Mouse (Mus musculus) limb, embryonic 15.5 days (tissue): ENCODE results near the gene Taok3. TPM values are rescaled to one million over a fixed set of nuclear protein-coding genes. Genes with fewer than 3 reads are reported as not detected.

Experiments used
- ATAC-seq: fragments of 200-750 bp; cut with Nextera tagmentation; 2 replicates; pipeline ENCODE4 v1.8.0; 2017; ENCODE audit warnings: low read depth, moderate TSS enrichment; ENCODE audit not compliant: insufficient number of reproducible peaks, low FRiP score, low TSS enrichment
- H3K27ac ChIP-seq: fragments of 300-500 bp; sonication (generic); 2 replicates; pipeline ENCODE4 v1.5.1; 2015; ENCODE audit warnings: moderate library complexity, mild to moderate bottlenecking, inconsistent platforms
- H3K27me3 ChIP-seq: fragments of 300-500 bp; sonication (generic); 2 replicates; pipeline ENCODE4 v1.6.1; 2015; ENCODE audit warnings: inconsistent platforms
- H3K36me3 ChIP-seq: fragments of 300-500 bp; sonication (generic); 2 replicates; pipeline ENCODE4 v1.6.1; 2015; ENCODE audit warnings: inconsistent platforms
- H3K4me1 ChIP-seq: fragments of 300-500 bp; sonication (generic); 2 replicates; pipeline ENCODE4 v1.6.1; 2015; ENCODE audit warnings: inconsistent platforms
- H3K4me2 ChIP-seq: fragments of 300-500 bp; sonication (generic); 2 replicates; pipeline ENCODE4 v1.6.1; 2015; ENCODE audit warnings: mild to moderate bottlenecking, inconsistent platforms
- H3K4me3 ChIP-seq: fragments of 300-500 bp; sonication (generic); 2 replicates; pipeline ENCODE4 v1.5.1; 2015; ENCODE audit warnings: mild to moderate bottlenecking, inconsistent platforms
- H3K9ac ChIP-seq: fragments of 300-500 bp; sonication (generic); 2 replicates; pipeline ENCODE4 v1.6.1; 2015; ENCODE audit warnings: inconsistent platforms
- H3K9me3 ChIP-seq: fragments of 300-500 bp; sonication (generic); 2 replicates; pipeline ENCODE4 v1.6.1; 2016; ENCODE audit warnings: inconsistent platforms
- WGBS: fragments of 180-500 bp; shearing (Covaris S2); methylation state at CpG from one replicate; pipeline ENCODE4 v1.1.7; 2015; 5-methylcytosine and 5-hydroxymethylcytosine counted together
- polyA plus RNA-seq: library from polyadenylated mRNA; unstranded; fragments of >200 nt; fragmentation: Nextera tagmentation; extraction: Ambion mirVana; gene quantifications from 2 replicates; pipeline ENCODE4 v1.2.1, GENCODE M21; 2015

The Taok3 gene
- polyA plus RNA-seq, 1 experiment from 2014 or later, result 20.5 TPM

- no peak overlapping the region for H3K9ac ChIP-seq
- ATAC-seq, result no peak
- no peaks in the 10 kb centered on the region for H3K9me3 ChIP-seq
- H3K36me3 ChIP-seq, result no peaks in the 10 kb centered on the region
- peaks cover 18% of the 10 kb centered on the region for H3K4me1 ChIP-seq
- H3K27me3 ChIP-seq, result no peaks in the 10 kb centered on the region
- WGBS, result 37% methylated on average over 3 of the region's 3 CpGs
- H3K4me3 ChIP-seq, result no peak overlapping the region
- no peak overlapping the region for H3K27ac ChIP-seq
- H3K4me2 ChIP-seq, result no peak overlapping the region
These were observed 15.0 kb downstream of the Taok3 start for GRCm38 (mm10) chr5:117134889-117135456.

- Histone ChIP-seq H3K4me2 (0 out of 2 replicates have a peak overlapping the region, but pooled peaks have one; percentile 17), H3K4me3 (no peak overlapping the region), H3K27me3 (no peaks in the 10 kb centered on the region), H3K27ac (no peak overlapping the region), H3K36me3 (no peaks in the 10 kb centered on the region), H3K9me3 (no peaks in the 10 kb centered on the region), H3K9ac (no peak overlapping the region), H3K4me1 (peaks cover 18% of the 10 kb centered on the region)
- WGBS, result 19% methylated on average over 9 of the region's 9 CpGs
- no peak for ATAC-seq
These were observed 15.9 kb downstream of the Taok3 start for GRCm38 (mm10) chr5:117135869-117136268.

- Histone ChIP-seq H3K4me3 (no peak overlapping the region), H3K9me3 (no peaks in the 10 kb centered on the region), H3K27me3 (no peaks in the 10 kb centered on the region), H3K4me2 (no peak overlapping the region), H3K27ac (no peak overlapping the region), H3K9ac (no peak overlapping the region), H3K36me3 (no peaks in the 10 kb centered on the region), H3K4me1 (peaks cover 18% of the 10 kb centered on the region)
- 84% methylated on average over 5 of the region's 5 CpGs for WGBS
- no peak for ATAC-seq
These were observed 16.6 kb downstream of the Taok3 start for GRCm38 (mm10) chr5:117136570-117136969.

- Histone ChIP-seq H3K4me3 (no peak overlapping the region), H3K36me3 (no peaks in the 10 kb centered on the region), H3K27ac (no peak overlapping the region), H3K4me2 (no peak overlapping the region), H3K27me3 (no peaks in the 10 kb centered on the region), H3K9me3 (no peaks in the 10 kb centered on the region), H3K4me1 (peaks cover 18% of the 10 kb centered on the region), H3K9ac (no peak overlapping the region)
- WGBS, result 47% methylated on average over 10 of the region's 10 CpGs
- ATAC-seq, result no peak
These were observed 17.1 kb downstream of the Taok3 start for GRCm38 (mm10) chr5:117137011-117137410.

- Histone ChIP-seq H3K4me2 (no peak overlapping the region), H3K4me3 (no peak overlapping the region), H3K27ac (no peak overlapping the region), H3K36me3 (no peaks in the 10 kb centered on the region), H3K4me1 (peaks cover 18% of the 10 kb centered on the region), H3K9me3 (no peaks in the 10 kb centered on the region), H3K9ac (no peak overlapping the region), H3K27me3 (no peaks in the 10 kb centered on the region)
- ATAC-seq, result no peak
- WGBS, result 69% methylated on average over 8 of the region's 8 CpGs
These were observed 17.7 kb downstream of the Taok3 start for GRCm38 (mm10) chr5:117137594-117137993.

GRCm38 (mm10) chr5:117138295-117138988 is 18.5 kb downstream of the Taok3 start:
- no peaks in the 10 kb centered on the region for H3K27me3 ChIP-seq
- WGBS, result 73% methylated on average over 11 of the region's 11 CpGs
- H3K27ac ChIP-seq, result no peak overlapping the region
- H3K4me1 ChIP-seq, result peaks cover 18% of the 10 kb centered on the region
- H3K9ac ChIP-seq, result no peak overlapping the region
- H3K4me3 ChIP-seq, result no peak overlapping the region
- no peaks in the 10 kb centered on the region for H3K36me3 ChIP-seq
- no peak for ATAC-seq
- no peak overlapping the region for H3K4me2 ChIP-seq
- H3K9me3 ChIP-seq, result no peaks in the 10 kb centered on the region

- no peak for ATAC-seq
- H3K9ac ChIP-seq, result no peak overlapping the region
- H3K4me1 ChIP-seq, result peaks cover 18% of the 10 kb centered on the region
- 62% methylated on average over 8 of the region's 8 CpGs for WGBS
- no peak overlapping the region for H3K4me3 ChIP-seq
- H3K4me2 ChIP-seq, result no peak overlapping the region
- H3K36me3 ChIP-seq, result no peaks in the 10 kb centered on the region
- H3K27ac ChIP-seq, result no peak overlapping the region
- H3K27me3 ChIP-seq, result no peaks in the 10 kb centered on the region
- H3K9me3 ChIP-seq, result no peaks in the 10 kb centered on the region
These were observed 19.9 kb downstream of the Taok3 start for GRCm38 (mm10) chr5:117139822-117140221.

- ATAC-seq, result no peak
- Histone ChIP-seq H3K4me1 (peaks cover 14% of the 10 kb centered on the region), H3K9ac (no peak overlapping the region), H3K36me3 (no peaks in the 10 kb centered on the region), H3K9me3 (no peaks in the 10 kb centered on the region), H3K4me2 (no peak overlapping the region), H3K27ac (no peak overlapping the region), H3K27me3 (no peaks in the 10 kb centered on the region), H3K4me3 (no peak overlapping the region)
- 63% methylated on average over 7 of the region's 7 CpGs for WGBS
These were observed 20.4 kb downstream of the Taok3 start for GRCm38 (mm10) chr5:117140374-117140773.

- Histone ChIP-seq H3K27ac (no peak overlapping the region), H3K9me3 (no peaks in the 10 kb centered on the region), H3K9ac (no peak overlapping the region), H3K4me3 (no peak overlapping the region), H3K4me2 (no peak overlapping the region), H3K36me3 (no peaks in the 10 kb centered on the region), H3K4me1 (peaks cover 2% of the 10 kb centered on the region; the same call in 1 of the 2 replicates), H3K27me3 (no peaks in the 10 kb centered on the region)
- 60% methylated on average over 9 of the region's 9 CpGs for WGBS
- ATAC-seq, result no peak
These were observed 23.8 kb downstream of the Taok3 start for GRCm38 (mm10) chr5:117143721-117144135.

GRCm38 (mm10) chr5:117146165-117146564 is 26.2 kb downstream of the Taok3 start:
- Histone ChIP-seq H3K4me2 (no peak overlapping the region), H3K9me3 (no peaks in the 10 kb centered on the region), H3K9ac (no peak overlapping the region), H3K27me3 (no peaks in the 10 kb centered on the region), H3K36me3 (no peaks in the 10 kb centered on the region), H3K4me1 (no peaks in the 10 kb centered on the region), H3K4me3 (no peak overlapping the region), H3K27ac (no peak overlapping the region)
- ATAC-seq, result no peak

- H3K27me3 ChIP-seq, result no peaks in the 10 kb centered on the region
- H3K4me2 ChIP-seq, result no peak overlapping the region
- 88% methylated on average over 16 of the region's 16 CpGs for WGBS
- no peaks in the 10 kb centered on the region for H3K9me3 ChIP-seq
- no peak overlapping the region for H3K9ac ChIP-seq
- ATAC-seq, result no peak
- H3K27ac ChIP-seq, result no peak overlapping the region
- H3K4me1 ChIP-seq, result no peaks in the 10 kb centered on the region
- H3K4me3 ChIP-seq, result no peak overlapping the region
- H3K36me3 ChIP-seq, result no peaks in the 10 kb centered on the region
These were observed 27.5 kb downstream of the Taok3 start for GRCm38 (mm10) chr5:117147187-117148095.
